Mouse (Mus musculus) Muller cell, postnatal 12 days (primary cell): Measurements from ENCODE around the gene Cenpb.

Experiments
- DNase-seq: peaks from one replicate; pipeline ENCODE4 v3.0.0-alpha.2; 2015; ENCODE audit errors: inconsistent ontology term

The Cenpb gene

GRCm38 (mm10) chr2:131166172-131166571 is 13.7 kb downstream of the Cenpb start:
- no peak for DNase-seq

- DNase-seq, result no peak
These were observed 15.9 kb downstream of the Cenpb start for GRCm38 (mm10) chr2:131163924-131164323.

- no peak for DNase-seq
These were observed 19.2 kb downstream of the Cenpb start for GRCm38 (mm10) chr2:131160671-131161111.

- DNase-seq, result peak; percentile 99
These were observed 19.8 kb downstream of the Cenpb start, which contains the start of gene 1700037H04Rik for GRCm38 (mm10) chr2:131159938-131160581. 1700037H04Rik (minus strand) TSS chr2:131160081.

- no peak for DNase-seq
These were observed 20.4 kb downstream of the Cenpb start for GRCm38 (mm10) chr2:131159491-131159910.

GRCm38 (mm10) chr2:131156987-131157386 is 22.9 kb downstream of the Cenpb start:
- no peak for DNase-seq

GRCm38 (mm10) chr2:131154036-131154435 is 25.8 kb downstream of the Cenpb start:
- no peak for DNase-seq

GRCm38 (mm10) chr2:131152166-131152730 is 27.6 kb downstream of the Cenpb start:
- DNase-seq, result no peak

- DNase-seq, result no peak
These were observed 30.7 kb downstream of the Cenpb start for GRCm38 (mm10) chr2:131149254-131149578.

GRCm38 (mm10) chr2:131148353-131149253 is 31.3 kb downstream of the Cenpb start:
- no peak for DNase-seq

- no peak for DNase-seq
These were observed 32.9 kb downstream of the Cenpb start for GRCm38 (mm10) chr2:131147043-131147365.

GRCm38 (mm10) chr2:131146193-131147042 is 33.4 kb downstream of the Cenpb start:
- DNase-seq, result no peak

- no peak for DNase-seq
These were observed 34.3 kb downstream of the Cenpb start for GRCm38 (mm10) chr2:131145536-131145935.

GRCm38 (mm10) chr2:131145121-131145520 is 34.7 kb downstream of the Cenpb start:
- DNase-seq, result no peak

GRCm38 (mm10) chr2:131143007-131143780 is 36.7 kb downstream of the Cenpb start:
- no peak for DNase-seq

GRCm38 (mm10) chr2:131142592-131142991 is 37.3 kb downstream of the Cenpb start:
- DNase-seq, result no peak

GRCm38 (mm10) chr2:131141336-131141986 is 38.4 kb downstream of the Cenpb start:
- DNase-seq, result no peak

- DNase-seq, result no peak
These were observed 39.3 kb downstream of the Cenpb start for GRCm38 (mm10) chr2:131140533-131140905.

GRCm38 (mm10) chr2:131139886-131140532 is 39.9 kb downstream of the Cenpb start:
- DNase-seq, result no peak

GRCm38 (mm10) chr2:131139287-131139686 is 40.6 kb downstream of the Cenpb start:
- no peak for DNase-seq
